Mouse (Mus musculus): ENCODE data around the gene Speer2. TPM values are rescaled to one million over a fixed set of nuclear protein-coding genes. Genes with fewer than 3 reads are reported as not detected.

Gene Speer2
- total RNA-seq (2022): not detected

- DNase-seq (ENCODE audit: low spot score in 2 of 2): no peak
Measured at GRCm38 (mm10) chr16:69863644-69864043, at the start of gene Speer2. Speer2 (minus strand) TSS chr16:69863744.

- DNase-seq (ENCODE audit: low spot score in 2 of 2): no peak
Measured at GRCm38 (mm10) chr16:69904303-69904702, 40.8 kb upstream of the Speer2 start.

- DNase-seq (ENCODE audit: low spot score in 2 of 2): no peak
Measured at GRCm38 (mm10) chr16:69880712-69881111, 17.2 kb upstream of the Speer2 start.

GRCm38 (mm10) chr16:69836628-69837027 lies 26.9 kb downstream of the Speer2 start:
- no peak for DNase-seq (ENCODE audit: low spot score in 2 of 2)

- no peak for DNase-seq (ENCODE audit: low spot score in 2 of 2)
Measured at GRCm38 (mm10) chr16:69813652-69814051, 49.9 kb downstream of the Speer2 start.
